Mouse (Mus musculus) heart, adult 2 months (tissue): ENCODE results near the gene Rai14.

Experiments
- CTCF ChIP-seq: fragments of 200-600 bp; IDR thresholded peaks from 2 replicates; pipeline ENCODE4 v1.8.1; 2022; ENCODE audit warnings: antibody characterized with exemption, mild to moderate bottlenecking, moderate library complexity
- EP300 ChIP-seq: fragments of 200-500 bp; IDR thresholded peaks from 2 replicates; pipeline ENCODE4 v1.6.1; 2011; ENCODE audit warnings: low read depth, low read length, control low read depth; ENCODE audit not compliant: insufficient read depth
- POLR2A ChIP-seq: fragments of 200-500 bp; IDR thresholded peaks from 2 replicates; pipeline ENCODE4 v1.6.1; 2011; ENCODE audit warnings: mild to moderate bottlenecking, low read depth, low read length, control low read depth; ENCODE audit not compliant: insufficient read depth

- TF ChIP-seq EP300, result no peak
- no peak for TF ChIP-seq CTCF
- TF ChIP-seq POLR2A, result no peak
Measured at GRCm38 (mm10) chr15:10598259-10599225, 115.9 kb downstream of the Rai14 start.
